Mouse (Mus musculus): ENCODE measurements around the gene Rhoq.

The Rhoq gene

DNA sequence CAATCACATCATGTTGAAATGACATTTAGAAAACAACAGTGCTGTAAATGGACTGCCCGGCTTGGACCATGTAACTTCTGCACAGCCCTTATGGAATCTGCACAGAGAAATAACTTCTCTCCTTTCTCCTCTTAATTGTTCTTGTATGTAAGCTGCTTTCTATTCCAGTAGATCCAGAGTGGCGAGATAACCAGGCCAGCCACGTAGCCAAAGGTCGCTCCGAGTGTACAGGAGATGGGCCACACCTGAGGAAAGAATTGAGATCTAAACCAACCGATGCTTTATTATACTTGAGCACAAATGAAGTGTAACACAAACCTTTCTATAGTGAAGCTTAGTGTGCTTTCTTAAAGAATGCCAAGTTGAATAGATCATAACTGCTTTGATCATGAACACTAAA lies 34.4 kb downstream of the Rhoq start:
- DNase-seq (ENCODE audit: low spot score) = no peak

GRCm38 (mm10) chr17:87008950-87009349 lies 46.1 kb downstream of the Rhoq start:
- DNase-seq (ENCODE audit: low spot score) = no peak

- no peak for DNase-seq (ENCODE audit: low spot score)
These were observed 48.6 kb downstream of the Rhoq start for GRCm38 (mm10) chr17:87011301-87012019.

DNA sequence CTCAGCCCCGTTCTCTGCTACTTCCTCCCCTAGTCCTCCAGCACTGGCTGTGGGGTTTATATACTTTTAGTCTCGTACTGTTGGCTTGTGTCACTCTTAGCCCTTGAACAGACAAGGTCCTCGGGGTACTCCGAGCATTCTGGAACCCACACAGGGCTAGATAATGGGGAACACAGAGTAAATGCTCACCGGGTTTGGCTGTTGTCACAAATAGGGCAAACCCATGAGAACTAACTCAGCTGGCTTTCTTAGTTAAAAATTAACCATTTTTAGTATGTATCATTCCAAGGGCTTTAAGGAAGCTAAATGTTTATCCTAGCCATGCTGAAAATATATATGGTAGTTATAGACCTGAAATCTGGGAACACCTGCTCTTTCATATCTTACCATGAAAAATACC lies 56.8 kb downstream of the Rhoq start:
- no peak for DNase-seq (ENCODE audit: low spot score)

GRCm38 (mm10) chr17:87024491-87025242 lies 61.8 kb downstream of the Rhoq start:
- peak; percentile 21 for DNase-seq (ENCODE audit: low spot score)

DNA sequence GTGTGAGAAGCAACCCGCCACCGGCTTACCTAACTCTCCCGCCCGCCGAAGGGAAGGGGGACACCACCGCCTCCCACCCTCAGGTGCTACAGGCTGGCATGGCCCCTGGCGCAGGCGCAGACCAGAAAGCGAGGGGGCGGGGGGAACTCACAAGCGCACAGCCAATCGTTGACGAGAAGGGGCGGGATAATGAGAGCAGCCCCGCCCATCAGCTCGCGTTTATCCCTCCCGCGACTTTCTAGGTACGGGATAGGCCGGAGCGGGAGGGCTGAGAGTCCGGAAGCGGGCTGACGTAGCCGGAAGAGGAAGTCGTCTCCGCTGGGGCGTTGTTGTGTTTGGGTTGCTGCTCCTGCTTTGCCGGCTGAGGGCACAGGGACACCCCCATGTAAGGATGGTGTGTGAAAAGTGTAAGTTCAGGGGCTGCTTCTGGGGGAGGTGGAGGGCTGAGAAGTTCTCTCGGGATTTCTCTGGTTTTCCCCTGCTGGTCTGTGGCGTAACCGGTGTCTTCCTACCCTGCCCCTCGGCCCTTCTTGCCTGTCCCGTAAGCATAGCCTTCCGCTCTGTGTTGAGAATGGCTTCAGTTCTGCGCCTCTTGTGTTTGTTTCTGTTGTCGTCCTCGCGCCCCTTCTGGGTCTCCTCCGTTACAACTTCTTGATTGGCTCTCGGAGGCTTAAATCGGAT lies 62.5 kb downstream of the Rhoq start, which contains the start of the genes Pigf and Cript:
TSS of gene Pigf (minus strand) at position 138 of the 681 bp plus-strand sequence.
TSS of gene Cript (plus strand) at position 282 of the 681 bp plus-strand sequence.
- DNase-seq (ENCODE audit: low spot score) = peak; percentile 98

DNA sequence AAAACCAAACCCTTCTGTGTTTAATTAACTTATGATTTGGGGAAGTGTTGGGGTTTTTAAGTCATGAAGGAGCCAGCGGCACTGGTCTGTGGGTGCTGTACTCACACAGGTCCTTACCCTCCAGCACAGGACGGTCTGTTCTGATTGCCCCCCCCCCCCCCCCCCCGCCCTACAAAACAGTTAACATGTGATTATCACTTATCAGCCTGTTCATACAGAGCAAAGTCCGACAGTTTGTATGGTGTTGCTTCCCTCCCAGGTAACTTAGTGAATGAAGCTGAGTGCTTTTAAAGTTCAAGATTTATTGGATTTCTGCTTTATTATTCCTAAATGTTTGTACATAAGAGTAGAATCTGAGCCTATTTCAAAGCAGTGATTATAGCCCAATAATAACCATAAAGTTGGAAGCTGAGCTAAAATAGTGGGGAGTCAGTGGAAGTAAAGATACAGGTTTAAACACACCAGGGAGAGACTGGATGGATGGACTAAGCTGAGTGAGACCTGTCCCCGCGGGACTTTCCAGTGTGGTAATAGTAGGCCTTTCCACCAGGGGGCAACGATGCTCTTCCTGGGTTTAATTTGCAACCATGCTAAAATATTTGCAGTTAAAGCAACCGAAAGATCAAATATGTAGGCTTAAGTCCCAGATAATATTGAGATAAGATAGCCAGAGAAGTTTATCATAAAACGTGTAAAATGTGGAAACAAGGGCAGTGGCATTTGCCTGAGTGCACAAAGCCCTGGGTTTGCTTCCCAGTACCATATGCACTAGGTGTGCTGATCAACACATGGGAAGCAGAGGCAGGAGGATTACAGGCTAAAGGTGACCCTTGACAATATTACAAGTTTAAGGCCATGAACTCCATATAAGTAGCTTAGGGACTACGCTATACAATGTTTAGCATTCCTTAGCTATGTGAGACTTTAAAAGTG lies 73.5 kb downstream of the Rhoq start:
- DNase-seq (ENCODE audit: low spot score) = peak; percentile 33

GRCm38 (mm10) chr17:87038496-87038895 lies 75.6 kb downstream of the Rhoq start:
- DNase-seq (ENCODE audit: low spot score) = no peak

DNA sequence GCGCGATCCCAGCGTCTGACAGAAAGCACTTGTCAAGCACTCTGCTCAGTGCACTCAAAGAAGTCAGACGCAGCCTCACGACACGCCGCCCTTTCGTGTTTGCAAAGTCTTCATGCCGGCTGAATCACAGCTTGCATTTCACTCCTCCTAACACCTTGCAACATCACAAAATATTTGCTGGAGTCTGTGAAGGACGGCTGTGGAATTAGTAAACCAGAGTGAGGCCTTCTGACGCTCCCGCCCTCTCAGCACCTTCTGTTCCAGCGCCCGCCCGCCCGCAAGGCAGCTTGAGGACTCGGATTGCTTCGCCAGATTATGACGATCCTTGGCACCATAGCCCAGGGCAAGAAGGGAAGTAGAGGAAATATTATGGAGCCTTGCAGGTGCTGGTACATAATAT lies 78.9 kb downstream of the Rhoq start:
- no peak for DNase-seq (ENCODE audit: low spot score)

GRCm38 (mm10) chr17:87044364-87044763 lies 81.5 kb downstream of the Rhoq start:
- DNase-seq (ENCODE audit: low spot score) = peak; percentile 80

GRCm38 (mm10) chr17:87044796-87045195 lies 81.9 kb downstream of the Rhoq start:
- no peak for DNase-seq (ENCODE audit: low spot score)
